Mouse (Mus musculus) midbrain, postnatal 0 days (tissue): ENCODE measurements around the gene Cpa3. TPM values are rescaled to one million over a fixed set of nuclear protein-coding genes. Genes with fewer than 3 reads are reported as not detected.

Experiments
- ATAC-seq: fragments of 200-750 bp; cut with Nextera tagmentation; 2 replicates; pipeline ENCODE4 v1.8.0; 2017; ENCODE audit warnings: moderate number of reproducible peaks, mild to moderate bottlenecking, moderate TSS enrichment, moderate library complexity; ENCODE audit not compliant: low FRiP score
- DNase-seq: peaks from one replicate; pipeline ENCODE4 v3.0.0-alpha.2; 2015; ENCODE audit warnings: low spot score
- H3K27ac ChIP-seq: fragments of 300-500 bp; sonication (generic); 2 replicates; pipeline ENCODE4 v1.5.1; 2014; ENCODE audit warnings: low read depth, mild to moderate bottlenecking, low read length, mixed read lengths
- H3K27me3 ChIP-seq: fragments of 300-500 bp; sonication (generic); 2 replicates; pipeline ENCODE4 v1.6.1; 2014; ENCODE audit warnings: low read length, control low read depth, mixed read lengths; ENCODE audit not compliant: insufficient read depth
- H3K36me3 ChIP-seq: fragments of 300-500 bp; sonication (generic); 2 replicates; pipeline ENCODE4 v1.6.1; 2014; ENCODE audit warnings: low read length, control low read depth, mixed read lengths; ENCODE audit not compliant: insufficient read depth
- H3K4me1 ChIP-seq: fragments of 300-500 bp; sonication (generic); 2 replicates; pipeline ENCODE4 v1.6.1; 2014; ENCODE audit warnings: mild to moderate bottlenecking, control low read depth, antibody characterized with exemption, low read length, mixed read lengths; ENCODE audit not compliant: insufficient read depth
- H3K4me2 ChIP-seq: fragments of 300-500 bp; sonication (generic); 2 replicates; pipeline ENCODE4 v1.6.1; 2014; ENCODE audit warnings: low read depth, mild to moderate bottlenecking, low read length, mixed read lengths; ENCODE audit not compliant: poor library complexity, severe bottlenecking
- H3K4me3 ChIP-seq: fragments of 300-500 bp; sonication (generic); 2 replicates; pipeline ENCODE4 v1.5.1; 2014; ENCODE audit warnings: low read depth, mild to moderate bottlenecking, low read length, moderate library complexity
- H3K9ac ChIP-seq: fragments of 300-500 bp; sonication (generic); replicated peaks from 2 replicates; pipeline ENCODE4 v1.6.1; 2014; ENCODE audit warnings: mild to moderate bottlenecking, low read length, moderate library complexity, mixed read lengths; ENCODE audit not compliant: poor library complexity, severe bottlenecking
- H3K9me3 ChIP-seq: fragments of 300-500 bp; sonication (generic); 2 replicates; pipeline ENCODE4 v1.6.1; 2016; ENCODE audit warnings: low read length, control low read depth
- CTCF ChIP-seq: IDR thresholded peaks from 2 replicates; pipeline ENCODE4 v1.5.1; 2016; ENCODE audit warnings: antibody characterized with exemption, mild to moderate bottlenecking
- WGBS: fragments of 180-500 bp; shearing (Covaris S2); extraction: QIAGEN DNeasy Blood & Tissue Kit; methylation state at CpG from one replicate; pipeline ENCODE4 v1.1.7; 2014; 5-methylcytosine and 5-hydroxymethylcytosine counted together
- polyA plus RNA-seq: library from polyadenylated mRNA; unstranded; fragments of >200 nt; fragmentation: Nextera tagmentation; extraction: Ambion mirVana; gene quantifications from 2 replicates; pipeline ENCODE4 v1.2.1, GENCODE M21; 2015
- total RNA-seq: library from RNA; depleted of rRNA; stranded (reverse); fragments of >200 nt; gene quantifications from 2 replicates; pipeline ENCODE4 v1.2.3, GENCODE M21; 2014; rRNA removed

Cpa3 gene
- total RNA-seq (0.47 and 0.60 TPM in 2 replicates), polyA plus RNA-seq (0.11 and 0.77 TPM in 2 replicates)

- Histone ChIP-seq H3K36me3 (no peaks in the 10 kb centered on the region), H3K4me1 (no peaks in the 10 kb centered on the region), H3K4me2 (no peak within 1 kb of the TSS), H3K27ac (no peak within 1 kb of the TSS), H3K9me3 (no peaks in the 10 kb centered on the region), H3K27me3 (no peaks in the 10 kb centered on the region), H3K9ac (no peak within 1 kb of the TSS), H3K4me3 (no peak within 1 kb of the TSS)
- ATAC-seq (no peak), DNase-seq (no peak)
- WGBS = 87% methylated on average over 3 of the region's 3 CpGs
- no peak for TF ChIP-seq CTCF
Measured at GRCm38 (mm10) chr3:20242050-20242449, at the start of gene Cpa3. Cpa3 (minus strand) TSS chr3:20242181.

GRCm38 (mm10) chr3:20291370-20291769 is 49.4 kb upstream of the Cpa3 start:
- no peaks in the 10 kb centered on the region for H3K27me3 ChIP-seq
- TF ChIP-seq CTCF = no peak
- ATAC-seq (no peak), DNase-seq (no peak)
- H3K4me1 ChIP-seq = no peaks in the 10 kb centered on the region
- H3K36me3 ChIP-seq = no peaks in the 10 kb centered on the region
- no peaks in the 10 kb centered on the region for H3K9me3 ChIP-seq
- H3K27ac ChIP-seq = no peak overlapping the region
- H3K4me3 ChIP-seq = no peak overlapping the region
- no peak overlapping the region for H3K4me2 ChIP-seq
- H3K9ac ChIP-seq = no peak overlapping the region

GRCm38 (mm10) chr3:20288761-20289160 is 46.8 kb upstream of the Cpa3 start:
- Histone ChIP-seq H3K4me3 (no peak overlapping the region), H3K4me2 (no peak overlapping the region), H3K9ac (no peak overlapping the region), H3K36me3 (no peaks in the 10 kb centered on the region), H3K27me3 (no peaks in the 10 kb centered on the region), H3K27ac (no peak overlapping the region), H3K4me1 (no peaks in the 10 kb centered on the region), H3K9me3 (no peaks in the 10 kb centered on the region)
- ATAC-seq = no peak
- WGBS = 94% methylated on average over 2 of the region's 2 CpGs
- no peak for DNase-seq
- no peak for TF ChIP-seq CTCF

- no peak for ATAC-seq
- H3K36me3 ChIP-seq = no peaks in the 10 kb centered on the region
- no peak overlapping the region for H3K9ac ChIP-seq
- WGBS = 81% methylated on average over 1 of the region's 1 CpGs
- DNase-seq = no peak
- H3K27ac ChIP-seq = no peak overlapping the region
- no peak overlapping the region for H3K4me2 ChIP-seq
- H3K4me3 ChIP-seq = no peak overlapping the region
- no peak for TF ChIP-seq CTCF
- no peaks in the 10 kb centered on the region for H3K4me1 ChIP-seq
- H3K27me3 ChIP-seq = no peaks in the 10 kb centered on the region
- no peaks in the 10 kb centered on the region for H3K9me3 ChIP-seq
Measured at GRCm38 (mm10) chr3:20281796-20282195, 39.8 kb upstream of the Cpa3 start.

- no peaks in the 10 kb centered on the region for H3K36me3 ChIP-seq
- no peak for TF ChIP-seq CTCF
- no peaks in the 10 kb centered on the region for H3K27me3 ChIP-seq
- H3K9me3 ChIP-seq = no peaks in the 10 kb centered on the region
- WGBS = 89% methylated on average over 3 of the region's 3 CpGs
- no peak within 1 kb of the TSS for H3K9ac ChIP-seq
- no peaks in the 10 kb centered on the region for H3K4me1 ChIP-seq
- no peak within 1 kb of the TSS for H3K27ac ChIP-seq
- DNase-seq = no peak
- H3K4me2 ChIP-seq = no peak within 1 kb of the TSS
- H3K4me3 ChIP-seq = no peak within 1 kb of the TSS
- ATAC-seq = no peak
Measured at GRCm38 (mm10) chr3:20275633-20276032, 33.7 kb upstream of the Cpa3 start, which contains the start of gene Cpb1. Cpb1 (minus strand) TSS chr3:20275733.

- Histone ChIP-seq H3K27ac (no peak overlapping the region), H3K4me2 (no peak overlapping the region), H3K4me1 (no peaks in the 10 kb centered on the region), H3K9ac (no peak overlapping the region), H3K27me3 (no peaks in the 10 kb centered on the region), H3K9me3 (no peaks in the 10 kb centered on the region), H3K36me3 (no peaks in the 10 kb centered on the region), H3K4me3 (no peak overlapping the region)
- no peak for ATAC-seq
- WGBS = 46% methylated on average over 9 of the region's 9 CpGs
- TF ChIP-seq CTCF = peak; percentile 72
- DNase-seq = peak; percentile 62
Measured at GRCm38 (mm10) chr3:20254566-20255479, 12.8 kb upstream of the Cpa3 start.
